Mouse (Mus musculus) myocyte (in vitro differentiated cells): ENCODE data around the gene Taf3.

Source experiments
- CEBPB ChIP-seq: IDR thresholded peaks from 2 replicates; pipeline ENCODE4 v1.6.1; 2011; ENCODE audit warnings: mild to moderate bottlenecking, moderate library complexity; ENCODE audit not compliant: poor library complexity, insufficient read depth, severe bottlenecking
- E2F4 ChIP-seq: IDR thresholded peaks from one replicate; pipeline ENCODE4 v1.6.1; 2011; ENCODE audit warnings: mild to moderate bottlenecking, control low read depth, moderate library complexity; ENCODE audit not compliant: insufficient read depth
- MAX ChIP-seq: IDR thresholded peaks from one replicate; pipeline ENCODE4 v1.6.1; 2011; ENCODE audit warnings: low read depth, mild to moderate bottlenecking, control low read depth
- MYOG ChIP-seq, 3 experiments: IDR thresholded peaks; one replicate each; pipeline ENCODE4 v1.6.1; 2011; ENCODE audit warnings: control low read depth in 2 of 3, low read depth in 2 of 3, mild to moderate bottlenecking in 2 of 3; ENCODE audit not compliant: insufficient read length in 2 of 3, control insufficient read depth in 1 of 3, insufficient read depth in 1 of 3
- POLR2A ChIP-seq: IDR thresholded peaks from one replicate; pipeline ENCODE4 v1.6.1; 2011; ENCODE audit warnings: low read depth, mild to moderate bottlenecking, control low read depth, moderate library complexity; ENCODE audit not compliant: insufficient read length
- SRF ChIP-seq: IDR thresholded peaks from one replicate; pipeline ENCODE4 v1.6.1; 2011; ENCODE audit warnings: low read depth; ENCODE audit not compliant: control insufficient read depth, insufficient read length
- TCF12 ChIP-seq: IDR thresholded peaks from one replicate; pipeline ENCODE4 v1.6.1; 2011; ENCODE audit warnings: mild to moderate bottlenecking, control low read depth; ENCODE audit not compliant: poor library complexity, insufficient read depth, severe bottlenecking
- USF1 ChIP-seq: IDR thresholded peaks from one replicate; pipeline ENCODE4 v1.6.1; 2011; ENCODE audit warnings: low read depth, mild to moderate bottlenecking, control low read depth, moderate library complexity

- TF ChIP-seq E2F4 (no peak), MAX (no peak), TCF12 (no peak), POLR2A (no peak), SRF (no peak), MYOG (IDR thresholded peaks at IDR 0.05; ENCODE audit: control insufficient read depth in 1 of 3, insufficient read depth in 1 of 3, insufficient read length in 2 of 3, low read depth in 2 of 3) (no peak), CEBPB (no peak), USF1 (no peak)
Measured at GRCm38 (mm10) chr2:9939250-9939649, 109.1 kb downstream of the Taf3 start.
